Mouse (Mus musculus) Muller cell, postnatal 12 days (primary cell): Measurements from ENCODE around the gene Ankrd23.
A peak's percentile ranks its signal among the peaks of the same experiment; 100 is the strongest.

ENCODE experiments used
- DNase-seq: peaks from one replicate; pipeline ENCODE4 v3.0.0-alpha.2; 2015; ENCODE audit errors: inconsistent ontology term

Ankrd23 gene

DNA sequence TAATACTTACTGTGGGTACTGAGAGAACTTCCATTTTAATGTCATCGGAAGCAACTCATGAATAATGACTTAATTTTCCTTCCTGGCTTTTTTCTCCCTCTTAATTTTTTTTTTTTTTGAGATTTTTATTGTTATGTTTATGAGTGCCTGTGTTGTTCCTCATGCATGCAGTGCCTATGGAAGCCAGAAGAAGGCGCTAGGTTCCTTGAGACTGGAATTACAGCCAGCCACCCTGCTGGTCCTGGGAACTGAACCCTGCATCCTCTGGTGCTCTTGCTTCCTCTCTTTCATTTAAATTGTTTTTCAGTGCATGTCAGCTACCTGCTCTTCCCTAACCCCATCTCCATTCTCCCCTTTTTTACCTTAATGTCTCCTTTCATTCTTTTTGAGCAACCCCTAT is 23.0 kb downstream of the Ankrd23 start:
- no peak for DNase-seq

DNA sequence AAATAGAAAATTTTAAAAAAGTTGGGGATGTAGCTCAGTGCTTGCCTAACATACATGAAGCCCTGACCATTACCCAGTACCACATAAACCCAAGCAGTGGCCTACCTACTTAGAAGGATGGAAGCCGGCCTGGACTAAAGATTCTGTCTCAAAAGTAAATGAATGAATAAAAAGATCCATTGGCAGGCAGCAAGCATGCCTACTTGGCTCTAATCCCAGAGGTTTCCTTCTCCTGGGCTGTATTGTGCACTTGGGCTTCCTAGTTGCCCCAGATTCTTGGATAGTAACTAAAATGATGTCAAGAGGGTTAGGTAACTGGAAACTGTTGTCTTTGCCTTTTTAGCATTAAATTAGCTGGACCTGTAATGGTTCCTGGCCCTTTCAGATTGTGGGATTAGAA is 23.4 kb downstream of the Ankrd23 start:
- peak; percentile 45 for DNase-seq

DNA sequence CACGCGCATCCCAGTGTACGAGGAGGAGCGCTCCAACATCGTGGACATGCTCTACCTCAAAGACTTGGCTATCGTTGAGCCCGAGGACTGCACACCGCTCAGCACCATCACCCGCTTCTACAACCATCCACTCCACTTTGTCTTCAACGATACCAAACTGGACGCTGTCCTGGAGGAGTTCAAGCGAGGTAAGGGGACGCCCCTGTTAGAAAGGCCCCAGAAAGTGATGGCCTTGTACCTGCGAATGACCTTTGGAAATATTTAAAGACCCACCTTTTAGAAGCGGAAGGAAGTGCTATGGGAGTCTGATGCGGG is 23.8 kb downstream of the Ankrd23 start:
- DNase-seq = peak; percentile 44

DNA sequence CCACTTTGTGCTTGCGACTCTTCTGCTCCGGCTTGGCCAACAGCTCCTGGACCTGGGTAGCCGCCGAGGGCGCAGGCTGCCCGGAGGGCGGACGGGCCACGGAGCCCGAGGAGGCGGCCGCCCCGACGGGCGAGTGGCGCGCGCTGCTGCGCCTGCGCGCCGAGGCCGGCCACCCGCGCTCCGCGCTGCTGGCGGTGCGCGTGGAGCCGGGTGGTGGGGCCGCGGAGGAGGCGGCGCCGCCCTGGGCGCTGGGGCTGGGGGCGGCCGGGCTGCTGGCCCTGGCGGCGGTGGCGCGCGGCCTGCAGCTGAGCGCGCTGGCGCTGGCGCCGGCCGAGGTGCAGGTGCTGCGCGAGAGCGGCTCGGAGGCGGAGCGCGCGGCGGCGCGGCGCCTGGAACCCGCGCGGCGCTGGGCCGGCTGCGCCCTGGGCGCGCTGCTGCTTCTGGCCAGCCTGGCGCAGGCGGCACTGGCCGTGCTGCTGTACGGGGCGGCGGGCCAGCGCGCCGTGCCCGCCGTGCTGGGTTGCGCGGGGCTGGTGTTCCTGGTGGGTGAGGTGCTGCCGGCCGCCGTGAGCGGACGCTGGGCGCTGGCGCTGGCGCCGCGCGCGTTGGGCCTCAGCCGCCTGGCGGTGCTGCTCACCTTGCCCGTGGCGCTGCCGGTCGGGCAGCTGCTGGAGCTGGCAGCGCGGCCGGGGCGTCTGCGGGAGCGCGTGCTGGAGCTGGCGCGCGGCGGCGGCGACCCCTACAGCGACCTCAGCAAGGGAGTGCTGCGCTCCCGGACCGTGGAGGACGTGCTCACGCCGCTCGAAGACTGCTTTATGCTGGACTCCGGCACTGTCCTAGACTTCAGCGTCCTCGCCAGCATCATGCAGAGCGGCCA is 24.4 kb downstream of the Ankrd23 start:
- peak; percentile 56 for DNase-seq

DNA sequence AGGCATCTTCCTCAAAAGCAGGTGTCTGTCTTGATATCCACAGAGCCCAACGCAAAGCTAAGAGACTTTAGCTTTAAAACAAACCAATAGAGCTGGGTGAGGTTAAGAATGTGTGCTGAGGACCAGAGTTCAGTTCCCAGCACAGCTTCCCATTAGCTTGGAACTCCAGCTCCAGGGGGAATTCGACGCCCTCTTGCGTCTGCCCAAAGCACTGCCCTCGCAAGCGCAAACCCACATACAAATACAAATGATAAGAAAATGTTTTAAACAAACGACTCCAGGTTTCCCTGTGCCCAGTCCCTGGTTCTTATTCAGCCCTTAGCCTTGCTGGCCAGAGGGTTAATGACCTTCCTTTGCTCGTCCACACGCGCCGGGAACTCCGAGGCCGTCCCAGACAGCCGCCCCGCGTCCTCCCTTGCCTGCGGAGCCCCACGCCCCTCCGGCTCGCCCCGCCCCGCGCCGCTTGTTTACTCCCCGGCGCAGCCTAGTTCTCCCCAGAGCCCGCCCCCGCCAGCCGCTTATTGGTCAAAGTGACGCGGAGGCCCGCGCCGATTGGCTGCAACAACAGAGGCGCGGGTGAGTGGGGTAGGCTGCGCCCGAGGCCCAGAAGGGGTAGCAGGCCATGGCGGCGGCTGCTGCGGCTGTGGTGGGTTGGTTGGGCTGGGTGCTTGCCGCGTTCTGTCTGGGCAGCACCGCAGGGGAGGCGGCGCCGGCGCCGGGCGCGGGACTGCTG is 25.2 kb downstream of the Ankrd23 start, which contains the start of gene Cnnm3:
Gene Cnnm3 (plus strand): TSS at position 579 of the 733 bp plus-strand sequence.
- DNase-seq = peak; percentile 100

DNA sequence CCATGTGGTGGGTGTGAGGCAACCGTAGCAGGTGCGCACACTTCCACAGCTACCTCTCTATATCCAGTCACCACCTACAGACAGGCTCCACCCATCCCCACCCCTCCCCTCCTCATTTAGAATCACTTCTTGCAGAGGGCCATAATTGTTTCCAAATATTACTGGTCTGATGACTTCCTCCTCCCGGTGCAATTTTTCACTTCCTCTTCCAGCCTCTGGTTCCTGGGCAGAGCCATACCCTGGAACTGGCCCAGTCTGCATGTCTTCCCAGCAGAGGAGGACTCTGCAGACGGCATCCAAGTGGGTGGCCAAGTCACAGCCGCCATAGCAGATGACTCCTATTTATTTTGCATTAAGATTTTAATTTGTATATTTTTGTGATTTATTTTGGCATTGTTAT is 28.4 kb downstream of the Ankrd23 start:
- no peak for DNase-seq

DNA sequence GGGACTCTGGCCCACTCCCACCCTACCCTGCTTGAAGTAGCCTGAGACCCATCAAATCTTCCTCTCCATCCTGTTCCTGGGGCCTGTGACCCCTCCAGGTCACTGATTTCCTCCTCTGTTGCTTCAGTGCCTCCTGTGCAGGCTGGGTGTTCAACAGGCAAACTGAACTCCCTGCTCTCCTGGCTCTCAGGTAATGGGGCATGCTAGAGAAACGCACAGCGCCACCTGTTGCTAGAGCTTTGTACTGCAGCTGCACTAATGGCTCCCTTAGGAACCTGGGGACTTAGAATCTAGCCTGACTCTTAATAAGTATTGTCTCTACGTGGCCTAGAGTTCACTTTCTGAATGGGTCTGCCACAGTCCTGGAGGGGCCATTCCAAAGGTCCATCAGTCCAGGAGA is 35.4 kb downstream of the Ankrd23 start:
- DNase-seq = peak; percentile 28

DNA sequence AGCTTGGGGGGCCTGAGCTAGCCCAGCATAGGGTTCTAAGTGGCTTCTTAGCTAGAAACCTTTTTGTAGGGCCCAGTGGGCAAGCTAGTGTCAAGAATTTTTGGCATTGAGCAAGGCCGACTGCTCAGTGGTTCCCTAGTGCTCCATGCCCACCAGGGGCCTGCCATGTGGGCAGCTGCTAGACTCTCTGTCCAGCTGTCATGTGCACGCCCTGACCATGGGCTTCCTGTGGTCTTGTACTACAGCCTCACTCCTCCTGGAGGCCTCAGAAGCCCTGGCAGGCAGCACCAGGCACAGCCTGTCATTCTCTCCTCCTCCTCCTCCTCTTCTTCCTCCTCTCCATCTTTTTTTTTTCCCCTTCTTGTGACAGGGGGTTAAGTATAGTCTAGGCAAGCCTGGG is 39.4 kb downstream of the Ankrd23 start:
- no peak for DNase-seq

DNA sequence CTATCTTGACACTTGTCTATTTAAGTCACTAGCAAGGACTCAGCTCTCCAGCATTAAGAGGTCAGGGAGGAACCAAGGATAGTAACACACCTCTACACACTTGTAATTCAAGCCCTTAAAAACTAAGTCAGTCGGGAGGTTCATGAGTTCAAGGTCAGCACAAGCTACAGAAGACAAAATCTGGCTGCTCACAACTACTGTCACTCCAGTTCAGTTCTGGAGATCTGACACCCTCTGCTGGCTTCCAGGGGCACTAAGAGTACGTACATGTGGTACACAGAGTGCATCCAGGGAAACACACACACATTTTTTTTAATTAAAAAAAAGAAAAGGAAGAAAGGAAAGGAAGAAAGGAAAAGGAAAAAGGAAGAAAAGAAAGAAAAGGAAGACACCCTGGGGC is 40.0 kb downstream of the Ankrd23 start:
- no peak for DNase-seq

DNA sequence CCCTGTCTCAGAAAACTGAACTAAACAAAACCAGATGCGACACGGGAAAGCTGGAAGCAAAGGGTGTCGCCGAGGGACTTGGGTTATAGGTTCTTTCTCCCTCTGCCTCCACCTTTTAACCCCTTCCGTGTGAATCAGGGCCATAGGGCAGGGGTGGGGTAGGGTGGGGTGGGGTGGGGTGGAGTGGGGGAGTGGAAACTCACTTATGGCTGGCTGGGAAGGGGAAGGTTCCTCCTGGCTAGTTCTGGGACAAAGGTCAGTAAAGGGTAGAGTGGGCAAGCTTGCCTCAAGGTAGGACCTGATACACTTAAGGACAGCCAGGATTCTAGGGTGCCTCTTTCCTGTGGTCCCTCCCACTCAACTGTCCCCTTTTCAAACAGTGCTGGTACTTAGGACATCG is 43.4 kb downstream of the Ankrd23 start:
- DNase-seq = no peak

DNA sequence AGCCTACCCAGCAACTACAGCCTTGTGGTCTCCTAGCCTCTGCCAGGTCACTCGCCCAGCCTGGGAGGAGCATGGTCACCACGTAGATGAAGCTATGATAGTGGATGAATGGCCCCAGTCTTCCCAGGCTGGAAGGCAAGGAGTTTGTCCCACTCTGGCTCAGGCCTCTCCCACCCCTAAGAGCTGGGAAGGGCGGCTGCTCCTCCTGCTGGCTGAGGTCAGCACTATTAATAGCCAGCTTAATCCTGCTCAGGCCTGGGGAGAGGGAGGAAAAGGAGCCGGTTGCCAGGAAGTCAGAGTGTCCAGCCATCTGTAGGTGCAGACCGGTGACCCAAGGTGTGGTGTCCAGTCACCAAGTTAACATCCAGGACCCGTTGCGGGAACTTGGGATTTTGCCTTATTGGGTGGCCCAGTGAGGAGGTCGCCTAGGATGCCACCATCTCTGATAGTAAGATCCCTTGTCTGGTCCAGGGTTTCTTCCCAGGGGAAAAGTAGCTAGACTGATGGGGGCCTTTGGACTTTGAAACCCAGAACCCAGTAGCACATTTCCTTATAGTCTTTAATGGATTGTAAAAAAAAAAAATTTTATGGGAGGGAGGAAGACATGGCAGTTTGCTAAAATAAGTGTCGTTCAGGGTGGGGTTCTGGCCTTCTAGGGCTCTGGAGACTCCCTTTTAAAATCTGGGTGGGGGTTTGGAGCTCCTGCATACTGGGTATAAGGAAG is 44.1 kb downstream of the Ankrd23 start:
- DNase-seq = peak; percentile 91

DNA sequence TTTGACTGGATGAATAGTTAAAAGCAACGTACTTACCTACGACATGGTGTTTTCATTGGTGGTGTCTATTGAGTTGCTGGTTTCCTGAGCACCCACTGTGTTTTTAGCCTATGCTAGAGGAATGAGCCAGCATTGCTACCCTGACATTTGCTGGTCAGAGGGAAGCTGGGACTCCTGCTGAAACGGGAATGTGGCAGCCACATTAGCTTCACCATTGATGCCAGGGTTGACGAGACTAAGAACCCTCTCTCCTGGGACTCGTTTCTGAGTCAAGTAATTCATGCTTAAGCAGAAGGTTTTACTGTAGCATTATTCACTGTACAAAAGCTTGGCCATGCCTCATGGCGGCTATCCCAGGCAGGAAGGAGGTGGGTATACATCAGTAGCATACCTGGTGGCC is 47.0 kb downstream of the Ankrd23 start:
- no peak for DNase-seq

DNA sequence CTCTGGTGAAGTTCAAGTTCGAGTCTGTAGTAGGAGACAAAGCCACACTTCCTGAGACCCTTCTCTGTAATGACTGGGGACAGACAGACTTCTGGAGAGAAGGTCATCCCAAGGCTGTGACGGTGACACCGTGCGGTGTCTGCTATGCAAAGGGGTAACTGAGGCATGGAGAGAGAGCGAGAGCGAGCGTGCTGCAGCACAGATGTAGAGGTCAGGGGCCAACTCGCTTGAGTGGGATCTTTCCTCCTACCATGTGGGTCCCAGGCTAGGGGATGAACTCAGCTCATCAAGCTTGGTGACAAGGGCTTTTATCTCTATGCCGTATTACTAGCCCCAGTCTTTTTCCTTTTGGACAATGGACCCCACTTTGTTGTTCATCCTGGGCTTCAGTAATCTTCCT is 49.6 kb downstream of the Ankrd23 start:
- DNase-seq = no peak

DNA sequence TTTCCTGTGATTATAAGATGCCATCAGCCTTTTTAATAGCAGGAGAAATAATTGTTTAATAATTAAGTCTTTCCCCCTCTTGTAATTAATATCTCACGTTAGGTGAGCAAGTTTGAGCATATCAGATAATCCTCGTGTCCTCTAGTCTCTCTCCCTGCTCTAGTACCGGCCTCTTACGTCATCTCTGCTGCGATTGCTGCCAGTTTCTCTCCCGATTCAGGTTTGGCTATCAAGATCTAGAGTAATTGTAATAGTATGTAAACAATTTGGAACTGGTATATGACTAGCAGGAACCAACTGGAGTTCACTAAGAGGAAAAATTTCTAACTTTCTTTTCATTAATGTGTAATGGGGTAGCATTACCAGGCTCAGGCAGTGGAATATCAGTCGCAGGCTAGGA is 51.6 kb downstream of the Ankrd23 start:
- no peak for DNase-seq

DNA sequence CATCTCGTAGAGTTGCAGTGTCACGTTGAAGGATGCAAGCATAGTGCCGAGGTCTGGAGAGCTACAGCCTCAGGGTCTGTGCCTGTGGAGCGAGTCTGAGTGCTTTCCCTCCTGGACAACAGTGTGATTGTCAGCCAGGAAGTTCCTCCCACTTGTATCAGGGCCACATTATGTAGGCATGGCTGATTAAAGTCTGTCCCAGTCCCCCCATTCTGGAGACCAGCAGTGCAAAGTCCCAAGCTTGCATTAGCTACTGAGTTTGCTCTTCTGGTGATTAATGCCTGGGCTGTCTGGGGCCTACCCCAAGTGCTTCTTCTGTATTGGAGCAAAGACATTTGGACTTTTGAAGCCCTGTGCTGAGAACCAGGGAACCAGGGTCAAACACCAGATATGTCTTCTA is 52.9 kb downstream of the Ankrd23 start:
- no peak for DNase-seq
